Mouse (Mus musculus) myocyte (in vitro differentiated cells): ENCODE measurements at regions not wholly inside any gene's neighbourhood (a gene's known extent, or its start where the extent isn't known, plus 50 kb on each side); places are given as distances from the start of the nearest gene placed in this dataset.
"Not testable (repeated sequence)": the region's sequence is repeated elsewhere in the genome, so short reads cannot be mapped to it uniquely, and the experiment has no call there.

ENCODE experiments used
- CEBPB ChIP-seq: IDR thresholded peaks from 2 replicates; pipeline ENCODE4 v1.6.1; 2011; ENCODE audit warnings: mild to moderate bottlenecking, moderate library complexity; ENCODE audit not compliant: poor library complexity, insufficient read depth, severe bottlenecking
- E2F4 ChIP-seq: IDR thresholded peaks from one replicate; pipeline ENCODE4 v1.6.1; 2011; ENCODE audit warnings: mild to moderate bottlenecking, control low read depth, moderate library complexity; ENCODE audit not compliant: insufficient read depth
- MAX ChIP-seq: IDR thresholded peaks from one replicate; pipeline ENCODE4 v1.6.1; 2011; ENCODE audit warnings: low read depth, mild to moderate bottlenecking, control low read depth
- MYOD1 ChIP-seq, 3 experiments: IDR thresholded peaks; one replicate each; pipeline ENCODE4 v1.6.1; 2011; ENCODE audit warnings: control low read depth in 2 of 3, low read depth in 2 of 3, mild to moderate bottlenecking in 2 of 3, moderate library complexity in 1 of 3; ENCODE audit not compliant: insufficient read length in 2 of 3, control insufficient read depth in 1 of 3
- POLR2A ChIP-seq: IDR thresholded peaks from one replicate; pipeline ENCODE4 v1.6.1; 2011; ENCODE audit warnings: low read depth, mild to moderate bottlenecking, control low read depth, moderate library complexity; ENCODE audit not compliant: insufficient read length
- POLR2AphosphoS2 ChIP-seq: IDR thresholded peaks from one replicate; pipeline ENCODE4 v1.6.1; 2011; ENCODE audit warnings: low read depth, control low read depth; ENCODE audit not compliant: insufficient read length
- SRF ChIP-seq: IDR thresholded peaks from one replicate; pipeline ENCODE4 v1.6.1; 2011; ENCODE audit warnings: low read depth; ENCODE audit not compliant: control insufficient read depth, insufficient read length
- TCF12 ChIP-seq: IDR thresholded peaks from one replicate; pipeline ENCODE4 v1.6.1; 2011; ENCODE audit warnings: mild to moderate bottlenecking, control low read depth; ENCODE audit not compliant: poor library complexity, insufficient read depth, severe bottlenecking
- USF1 ChIP-seq: IDR thresholded peaks from one replicate; pipeline ENCODE4 v1.6.1; 2011; ENCODE audit warnings: low read depth, mild to moderate bottlenecking, control low read depth, moderate library complexity

DNA sequence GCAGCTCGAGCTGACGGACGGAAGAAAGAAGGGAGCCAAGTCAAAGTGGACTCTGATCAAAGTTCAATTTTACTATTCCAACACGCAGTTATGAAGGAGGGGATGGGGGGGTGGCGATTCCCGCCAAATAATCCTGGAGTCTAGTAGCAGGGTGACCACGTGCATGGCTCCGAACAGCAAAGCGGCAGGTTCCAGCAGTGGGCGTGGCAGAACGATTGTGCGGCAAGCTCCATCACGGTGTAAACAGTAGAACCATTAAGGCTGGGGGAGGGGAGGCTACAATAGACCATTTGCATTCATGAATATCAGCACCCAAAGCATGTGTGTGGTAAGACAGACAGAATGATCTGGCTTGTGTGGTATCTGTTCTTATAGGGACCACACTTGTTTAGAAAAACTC, 237.6 kb downstream of the Sorl1 start:
- not testable (repeated sequence) for TF ChIP-seq POLR2A; MAX; CEBPB; USF1; TCF12; E2F4; POLR2AphosphoS2; SRF; MYOD1 (IDR thresholded peaks at IDR 0.05; ENCODE audit: control insufficient read depth in 1 of 3, insufficient read length in 2 of 3, low read depth in 2 of 3)
